Mouse (Mus musculus) liver, postnatal 0 days (tissue): Measurements from ENCODE around the gene Kri1.

Experiments used
- CTCF ChIP-seq: sonication (generic); IDR thresholded peaks from 2 replicates; pipeline ENCODE4 v1.5.1; 2016; ENCODE audit warnings: antibody characterized with exemption, low read depth
- EP300 ChIP-seq: IDR thresholded peaks from 2 replicates; pipeline ENCODE4 v1.6.1; 2016; ENCODE audit warnings: antibody characterized with exemption, low read depth, mild to moderate bottlenecking

DNA sequence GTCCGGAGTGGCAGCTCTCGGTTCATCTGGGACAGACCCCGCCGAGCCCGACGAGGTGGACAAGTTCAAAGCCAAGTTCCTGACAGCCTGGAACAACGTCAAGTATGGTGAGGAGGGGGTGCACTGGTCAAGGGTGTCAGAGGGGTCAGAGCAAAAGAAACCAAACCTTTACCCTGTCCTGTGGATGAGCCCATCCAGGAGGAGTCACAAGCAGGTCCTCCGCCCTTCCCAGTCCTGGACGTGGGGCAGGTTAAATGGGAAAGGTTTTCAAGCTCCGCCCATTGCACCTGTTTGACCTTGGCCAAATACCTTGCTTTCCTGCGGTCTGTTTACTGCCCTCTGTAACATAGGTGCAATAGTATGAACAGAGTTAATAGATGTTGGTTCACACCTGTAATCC lies 22.2 kb downstream of the Kri1 start:
- no peak for TF ChIP-seq CTCF
- no peak for TF ChIP-seq EP300
